Comparison of ENCODE assay signal across 9 mouse cellular contexts in the genomic region with DNA sequence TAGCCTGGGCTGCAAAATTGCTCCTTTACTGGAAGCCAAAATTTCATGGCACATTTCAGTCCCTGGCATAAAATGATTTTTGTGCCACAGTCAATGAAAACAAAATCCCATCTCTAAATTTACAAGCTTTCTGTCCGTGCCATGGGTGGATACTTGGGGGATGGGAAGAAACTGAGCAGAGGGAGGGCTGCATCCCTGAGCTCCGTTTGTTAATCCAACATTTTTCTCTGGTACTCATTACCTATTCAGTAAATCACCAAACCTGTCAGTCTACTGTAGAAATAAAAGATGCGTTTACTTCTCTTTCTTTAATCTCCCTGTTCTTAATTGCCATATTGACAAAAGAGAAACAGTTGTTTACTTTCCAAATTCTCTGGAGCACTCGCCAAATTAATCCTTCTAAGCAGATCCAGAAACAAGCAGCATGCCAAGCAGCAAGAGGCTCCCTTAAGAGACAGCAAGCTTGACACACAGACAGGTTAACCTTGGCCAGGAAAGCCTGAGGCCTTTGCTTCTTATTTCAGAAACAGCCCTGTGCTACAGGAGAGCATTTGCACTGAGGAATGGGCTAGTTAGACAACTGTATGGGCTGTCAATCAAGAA.
"Had no signal": no experiment of that assay in that cellular context is flagged by ENCODE, and none has a peak within 500 bp of the region (broad histone marks: within the 10 kb centered on the region; RNA-seq: fewer than 3 reads in every experiment).

No protein-coding gene starts in this region.

- H3K27ac ChIP-seq: limb, embryonic 13.5 days; liver, embryonic 14.5 days; midbrain, embryonic 15.5 days; stomach, postnatal 0 days had no signal

- H3K9me3 ChIP-seq: midbrain, embryonic 15.5 days had no signal

- H3K27me3 ChIP-seq: midbrain, embryonic 15.5 days had no signal

- H3K36me3 ChIP-seq: limb, embryonic 13.5 days; midbrain, embryonic 15.5 days had no signal

- DNase-seq: kidney, adult 8-10 months; kidney, postnatal 25 days; layer of hippocampus, postnatal 36 days; lung, adult 18-20 months; thymus, postnatal 14 days had no signal

- H3K4me3 ChIP-seq: limb, embryonic 13.5 days; midbrain, embryonic 15.5 days had no signal

- H3K4me2 ChIP-seq: limb, embryonic 13.5 days; midbrain, embryonic 15.5 days had no signal

- H3K9ac ChIP-seq: limb, embryonic 13.5 days; liver, embryonic 14.5 days; midbrain, embryonic 15.5 days had no signal

- ATAC-seq: midbrain, embryonic 15.5 days had no signal

- H3K4me1 ChIP-seq: limb, embryonic 13.5 days; midbrain, embryonic 15.5 days had no signal
